Mouse (Mus musculus) T-cell, adult 2 months (primary cell): ENCODE results near the gene Fhod1.

Source experiments
- DNase-seq: peaks from one replicate; pipeline ENCODE4 v3.0.0; 2022; ENCODE audit warnings: low spot score

Fhod1 gene

DNA sequence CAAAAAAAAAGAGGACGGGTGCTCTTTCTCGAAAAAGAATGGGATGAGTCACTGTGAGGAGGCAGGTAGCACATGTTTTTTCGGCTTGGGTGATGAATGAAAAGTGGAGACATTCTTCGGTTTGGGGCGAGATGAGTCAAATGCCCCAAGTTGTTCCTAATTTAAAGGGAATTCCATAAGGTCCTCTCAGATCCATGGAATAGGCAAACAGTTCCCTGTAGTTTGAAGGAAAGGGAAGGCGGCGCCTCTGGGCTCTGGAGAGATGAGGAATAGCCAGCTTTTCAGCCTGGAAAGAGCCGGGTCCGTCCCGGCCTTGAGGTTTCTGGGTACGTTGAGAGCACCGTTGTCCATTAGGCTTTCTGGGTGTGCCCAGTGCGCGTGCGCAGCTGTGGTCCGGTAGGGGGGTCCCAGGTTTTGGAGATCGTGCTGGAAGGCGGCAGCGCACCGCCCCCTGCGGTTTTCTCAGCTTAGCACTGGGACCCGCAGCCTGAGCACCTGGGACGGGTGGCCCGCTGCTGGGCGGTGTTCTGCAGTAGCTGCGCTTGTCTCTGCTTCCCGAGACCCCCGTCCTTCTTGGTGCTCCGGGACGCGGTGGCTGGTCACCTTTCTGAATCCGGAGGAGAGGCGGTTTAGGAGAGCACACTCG, 820 bp upstream of the Fhod1 start, which contains the start of gene Slc9a5:
Gene Slc9a5, plus strand, starts transcription at position 394 of the 646 bp plus-strand sequence.
- peak; percentile 22 for DNase-seq

DNA sequence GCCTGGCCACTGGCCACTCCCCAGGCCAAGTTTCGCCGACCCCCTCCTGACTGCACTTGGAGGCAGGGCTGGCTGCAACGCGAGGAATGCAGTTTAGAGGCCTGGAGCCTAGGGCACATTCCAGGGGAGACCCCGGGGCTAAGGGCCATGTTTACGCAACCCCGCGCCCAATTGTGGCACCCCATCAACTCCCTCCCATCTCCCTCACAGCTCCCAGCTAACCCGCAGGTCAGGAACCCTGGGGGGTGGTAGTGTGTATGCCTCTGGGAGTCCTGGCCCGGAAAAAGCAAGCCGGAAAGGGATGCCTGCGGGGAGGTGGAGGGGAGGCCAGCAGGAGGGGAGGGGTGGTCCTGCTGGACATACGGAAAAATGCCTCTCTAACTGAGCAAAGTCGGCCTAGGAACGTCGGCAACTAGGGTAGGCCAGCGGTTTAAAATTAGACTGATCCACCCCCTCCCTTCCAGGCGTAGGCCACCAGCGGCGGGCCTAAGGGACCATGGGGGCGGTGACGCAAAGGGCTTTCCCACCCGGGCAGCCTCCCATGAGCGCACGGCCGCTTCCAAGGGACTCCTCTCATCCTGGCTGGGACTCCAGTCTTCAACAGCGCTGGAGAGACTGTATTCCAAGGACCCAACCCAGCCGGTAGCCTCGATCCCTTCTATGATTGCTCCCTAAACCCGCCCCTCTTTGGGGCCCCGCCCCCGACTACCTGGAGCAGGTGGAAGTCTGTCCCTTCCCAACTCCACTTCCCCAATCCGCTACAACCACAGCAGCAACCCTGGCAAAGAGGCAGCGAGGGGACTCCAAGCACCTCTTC, 934 bp downstream of the Fhod1 start:
- DNase-seq, result no peak

DNA sequence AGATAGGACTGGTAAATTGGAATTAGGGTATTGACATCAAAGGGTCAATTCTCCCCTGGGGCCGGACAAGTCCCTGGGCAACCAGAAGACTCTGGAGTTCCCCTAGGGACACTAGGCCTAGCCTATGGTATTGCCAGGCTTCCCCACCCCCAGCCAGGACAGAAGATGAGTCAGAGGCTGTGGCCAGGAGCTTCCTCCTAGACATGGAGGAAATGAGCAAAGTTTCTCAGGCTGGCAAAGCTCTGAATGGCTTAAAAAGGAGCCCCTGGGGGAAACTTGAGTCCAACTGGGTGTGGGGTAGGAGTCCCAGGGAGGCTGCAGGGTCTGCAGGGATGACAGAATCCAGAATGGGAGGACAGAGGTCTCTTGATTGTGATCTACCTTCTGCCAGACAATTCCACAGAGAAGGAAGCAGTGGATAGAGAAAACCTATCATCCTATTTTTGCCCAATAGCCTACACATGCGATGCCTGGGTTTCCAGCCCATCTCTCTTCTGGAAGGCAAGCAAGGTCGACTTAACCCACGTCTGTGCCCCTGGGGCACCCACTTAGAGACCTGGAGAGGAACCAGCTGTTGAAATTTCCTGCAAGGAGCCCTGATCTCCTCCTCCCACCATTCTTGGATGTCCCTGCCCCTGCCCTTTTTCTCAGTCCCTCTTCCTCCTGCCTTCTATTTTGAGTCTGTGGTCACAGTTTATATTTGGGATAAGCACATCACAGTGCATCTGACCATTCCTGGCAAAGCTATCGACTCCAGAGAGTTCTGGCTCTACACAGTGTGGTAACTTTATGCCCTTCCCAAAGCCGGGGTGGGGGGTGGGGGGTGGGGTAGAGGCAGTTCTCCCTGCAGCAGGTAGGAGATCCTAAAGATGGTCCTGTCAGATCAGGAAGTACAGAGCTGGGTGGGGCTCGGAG, 2.4 kb downstream of the Fhod1 start:
- no peak for DNase-seq

DNA sequence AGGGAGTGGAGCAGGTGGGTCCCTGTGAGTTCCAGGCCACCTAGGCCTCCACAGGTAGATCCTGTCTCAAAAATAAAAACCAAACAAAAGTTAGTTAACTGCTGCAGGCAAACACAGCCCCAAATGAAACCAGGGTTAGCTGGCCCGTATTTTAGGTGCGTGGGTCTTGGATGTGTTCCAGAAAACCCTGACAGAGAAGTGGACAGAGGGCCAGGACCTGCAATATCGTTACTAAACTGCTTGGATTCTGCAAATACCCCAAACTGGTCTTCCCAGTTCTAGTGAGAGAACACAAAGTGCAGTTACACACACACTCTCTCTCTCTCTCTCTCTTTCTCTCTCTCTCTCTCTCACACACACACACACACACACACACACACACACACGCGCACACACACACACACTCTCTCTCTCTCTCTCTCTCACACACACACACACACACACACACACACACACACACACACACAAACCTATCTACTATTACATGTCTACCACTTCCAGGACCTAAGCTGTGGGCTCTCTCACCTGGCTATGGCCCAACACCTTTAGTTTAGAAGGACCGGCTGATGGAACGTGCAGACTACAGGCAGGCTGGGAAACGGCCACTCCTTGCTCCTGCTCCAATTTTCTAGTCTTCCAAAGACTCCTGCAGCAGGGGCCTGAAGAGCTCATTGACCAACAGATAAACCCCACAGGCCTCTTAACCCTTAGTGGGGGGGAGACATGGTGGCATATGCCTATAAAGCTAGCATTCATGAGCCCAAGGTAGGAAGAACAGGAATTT, 3.8 kb downstream of the Fhod1 start:
- DNase-seq, result no peak

DNA sequence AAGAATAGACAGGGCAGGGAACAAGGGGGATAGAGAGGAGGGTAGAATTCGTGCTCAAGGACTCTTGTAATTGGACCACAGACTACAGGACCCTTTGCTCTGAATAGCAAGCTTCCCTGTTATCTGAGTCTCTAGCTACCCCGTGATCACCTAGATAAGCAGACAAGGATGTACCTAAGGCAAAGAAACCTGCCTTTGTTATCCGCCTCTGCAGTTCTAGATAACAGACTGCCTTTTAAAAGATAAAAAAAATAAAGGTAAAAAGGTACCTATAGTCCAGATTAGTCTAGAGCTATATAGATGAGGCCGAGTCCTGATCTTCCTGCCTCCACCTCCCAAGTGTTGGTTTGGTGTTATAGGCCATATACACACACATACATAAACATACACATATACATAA, 5.0 kb downstream of the Fhod1 start:
- no peak for DNase-seq

DNA sequence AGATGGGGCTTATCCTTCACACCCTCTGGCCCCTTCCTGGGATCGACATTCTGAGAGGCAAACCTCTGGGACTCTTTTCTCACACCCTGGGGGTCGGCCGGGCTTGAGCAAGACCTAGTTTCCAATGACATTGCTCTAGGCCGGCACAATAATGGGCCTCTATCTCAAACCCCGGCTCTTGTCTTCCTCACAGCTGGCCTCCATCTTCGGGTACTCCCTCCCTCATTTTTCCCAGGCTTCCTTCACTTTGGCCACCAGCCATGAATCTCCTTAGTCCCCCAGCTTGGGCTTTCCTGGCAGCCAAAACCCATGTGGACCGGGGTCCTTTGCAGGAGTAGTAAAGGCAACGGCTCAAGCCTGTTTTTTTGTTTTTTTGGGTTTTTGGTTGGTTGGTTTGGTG, 6.4 kb downstream of the Fhod1 start:
- no peak for DNase-seq

DNA sequence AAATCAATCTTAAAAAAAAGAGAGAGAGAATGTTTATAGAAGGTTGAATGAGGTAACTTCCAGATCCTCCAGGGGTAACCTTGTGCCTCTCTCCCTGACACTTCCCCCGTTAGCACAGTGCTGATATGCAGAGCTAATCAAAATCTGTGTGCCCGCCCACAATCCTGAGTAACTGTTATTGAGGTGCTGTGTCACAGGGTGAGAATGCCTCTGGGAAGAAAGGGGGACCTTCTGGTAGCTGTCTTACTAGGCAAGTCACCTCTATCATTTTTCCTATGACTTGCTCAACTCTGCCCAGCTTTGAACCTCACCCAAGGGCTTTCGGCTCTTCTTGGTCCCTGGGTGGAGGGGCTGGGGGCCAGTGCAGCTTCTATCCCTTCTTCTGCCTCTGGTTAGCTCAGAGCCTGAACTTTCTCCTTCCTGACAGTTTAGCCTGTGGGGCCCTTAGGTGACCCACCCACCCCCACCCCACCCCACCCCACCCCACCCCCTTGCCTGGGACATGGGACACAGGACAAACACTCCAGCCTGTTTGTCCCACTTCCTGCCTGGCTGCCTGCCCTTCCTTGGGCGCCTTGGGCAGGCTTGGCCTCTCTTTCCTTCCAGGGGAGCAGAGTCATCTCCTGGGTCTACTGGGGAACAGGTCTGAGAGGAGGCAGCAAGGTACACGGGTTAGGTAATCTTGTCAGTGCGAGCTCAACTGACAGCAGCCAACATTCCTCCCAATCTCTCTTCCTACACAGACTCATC, 7.7 kb downstream of the Fhod1 start:
- DNase-seq, result no peak

DNA sequence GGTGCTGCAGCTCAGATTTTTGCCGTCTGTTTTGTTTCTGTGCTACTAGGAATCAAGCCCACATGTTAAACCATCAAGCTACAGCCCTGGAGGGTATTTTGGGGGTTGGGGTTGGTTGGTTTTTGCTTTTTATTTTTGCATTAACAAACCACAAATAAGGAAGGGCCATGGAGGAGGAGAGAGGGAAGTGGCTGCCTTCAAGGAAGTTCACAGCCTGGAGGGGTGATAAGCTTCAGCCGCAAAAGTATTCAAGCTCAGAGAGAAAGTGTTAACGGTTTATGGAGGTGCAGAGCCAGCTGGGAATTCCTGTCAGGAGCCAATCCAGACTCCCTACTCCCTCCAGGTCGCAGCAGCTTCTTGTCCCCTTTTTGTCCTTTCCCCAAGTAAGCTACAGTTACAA, 8.8 kb downstream of the Fhod1 start:
- no peak for DNase-seq

DNA sequence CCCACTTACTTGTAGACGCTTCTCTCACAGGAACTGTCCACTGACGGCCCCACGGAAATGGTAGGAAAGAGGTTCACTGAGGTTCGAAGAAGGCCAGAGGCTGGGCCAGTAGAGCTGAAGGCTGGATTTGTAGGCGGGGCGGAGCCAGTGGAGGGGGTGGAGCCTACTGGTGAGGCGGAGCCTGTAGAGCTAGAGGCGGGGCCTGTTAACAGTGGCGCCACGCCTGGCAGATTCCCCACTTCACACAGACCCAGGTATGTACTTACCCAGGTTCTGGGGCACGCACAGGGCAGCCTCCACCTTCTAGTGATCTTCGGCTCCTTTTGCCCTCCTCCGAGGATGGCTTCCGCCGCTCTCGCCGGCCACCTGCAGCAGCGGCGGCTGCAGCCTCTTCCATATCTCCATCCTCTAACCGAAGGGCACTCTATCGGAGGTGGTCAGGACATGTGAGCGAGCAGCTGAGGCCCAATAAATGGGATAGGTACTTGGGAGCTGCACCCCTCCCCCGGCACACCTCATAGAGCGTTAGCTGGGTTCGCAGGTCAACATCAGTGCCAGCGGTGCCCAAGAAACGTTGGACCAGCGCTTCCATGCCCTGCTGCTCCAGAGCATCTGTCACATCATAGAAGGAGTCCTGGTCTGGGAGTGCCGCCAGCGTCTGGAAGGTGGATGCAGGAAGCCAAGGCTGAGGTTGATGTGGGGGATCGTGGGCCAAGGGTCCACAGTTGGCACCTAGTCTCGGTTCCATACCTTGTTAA, 11.2 kb downstream of the Fhod1 start:
- no peak for DNase-seq

DNA sequence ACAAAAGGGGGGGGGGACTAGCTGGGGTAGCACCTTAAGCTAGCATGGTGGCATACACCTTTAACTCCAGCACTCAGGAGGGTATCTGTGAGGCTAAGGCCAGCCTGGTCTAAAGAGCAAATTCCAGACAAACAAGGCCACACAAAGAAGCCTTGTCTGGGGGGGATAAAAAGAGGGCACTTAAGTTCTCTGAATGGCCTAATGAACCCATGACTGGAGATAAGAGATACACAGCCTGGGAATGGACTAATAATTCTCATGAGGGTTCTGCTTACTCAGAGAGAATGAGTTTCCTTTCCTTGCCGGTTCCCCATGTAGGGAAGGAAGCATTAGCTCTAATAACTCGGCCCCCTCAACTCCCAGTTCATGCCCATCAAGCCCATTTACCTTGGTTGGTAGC, 15.2 kb downstream of the Fhod1 start:
- DNase-seq, result no peak

DNA sequence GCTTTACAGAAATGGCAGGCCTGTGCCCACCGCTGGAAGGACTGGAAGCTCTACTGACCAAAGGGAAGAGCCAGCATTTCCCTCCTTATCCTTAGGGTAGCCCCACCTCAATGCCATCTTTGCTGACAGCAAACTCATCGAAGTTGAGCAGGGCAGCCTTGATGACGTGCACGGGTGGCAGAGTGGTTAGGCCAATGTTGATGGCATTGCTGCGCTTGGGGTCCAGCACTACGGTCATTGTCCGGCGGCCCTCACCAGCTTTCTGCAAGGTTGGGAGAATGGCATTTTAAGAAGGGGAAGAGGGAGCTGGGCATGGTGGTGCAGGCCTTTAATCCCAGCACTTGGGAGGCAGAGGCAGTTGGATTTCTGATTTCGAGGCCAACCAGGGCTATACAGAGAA, 15.8 kb downstream of the Fhod1 start:
- no peak for DNase-seq

DNA sequence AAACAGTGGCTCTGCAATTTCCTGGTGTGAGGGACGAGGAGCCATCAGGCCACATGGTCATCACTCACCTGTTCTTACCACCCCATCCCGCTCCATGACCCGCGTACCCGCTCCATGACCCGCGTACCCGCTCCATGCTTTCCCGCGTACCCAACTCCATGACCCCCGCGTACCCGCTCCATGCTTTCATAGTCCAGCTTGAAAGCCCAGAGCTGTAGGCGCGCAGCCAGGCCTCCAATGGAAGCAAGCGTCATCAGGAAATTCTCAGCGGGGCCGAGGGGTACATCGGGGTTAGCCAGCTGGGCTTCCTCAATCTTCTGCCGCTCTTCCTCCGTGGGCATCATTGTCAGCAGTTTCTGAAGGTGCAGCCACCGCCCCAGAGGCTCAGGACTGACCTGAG, 16.3 kb downstream of the Fhod1 start:
- DNase-seq, result no peak

DNA sequence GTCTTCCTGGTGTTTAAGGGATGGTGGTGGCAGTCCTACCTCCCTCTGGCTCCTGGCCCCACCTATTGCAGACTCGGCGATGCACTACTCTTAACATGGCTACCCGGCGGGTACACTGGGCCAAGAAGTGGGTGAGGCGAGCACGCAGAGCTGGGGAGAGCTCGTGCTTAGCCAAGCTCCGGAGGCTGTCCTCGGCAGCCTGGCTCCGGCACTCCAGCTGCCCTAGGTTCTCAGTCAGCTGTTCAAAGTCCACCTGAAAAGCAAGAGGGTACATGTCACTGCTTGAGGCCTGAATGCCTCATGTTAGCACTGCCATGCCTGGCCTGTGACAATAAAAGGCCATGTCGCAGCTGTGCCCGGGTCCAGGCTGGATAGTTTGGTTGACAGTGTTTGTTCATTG, 17.4 kb downstream of the Fhod1 start:
- no peak for DNase-seq

DNA sequence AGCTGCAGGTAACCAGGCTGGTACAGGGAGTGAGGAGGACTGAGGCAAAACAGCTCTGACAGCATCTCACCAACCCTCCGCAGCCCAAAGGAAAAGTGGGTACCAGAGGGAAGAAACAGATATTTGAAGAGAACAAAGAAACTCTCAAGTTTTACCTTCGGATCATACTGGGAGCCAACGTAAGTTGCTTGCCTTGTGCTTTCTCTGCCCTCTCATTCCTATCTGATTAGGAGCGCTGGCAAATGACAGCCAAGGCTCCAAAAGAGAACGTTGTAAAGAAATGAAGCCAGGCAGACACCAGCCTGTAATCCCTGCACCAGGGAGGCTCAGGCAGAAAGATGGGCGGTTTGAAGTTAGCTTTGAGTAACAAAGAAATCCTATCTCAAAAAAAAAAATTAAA, 20.8 kb downstream of the Fhod1 start:
- no peak for DNase-seq

DNA sequence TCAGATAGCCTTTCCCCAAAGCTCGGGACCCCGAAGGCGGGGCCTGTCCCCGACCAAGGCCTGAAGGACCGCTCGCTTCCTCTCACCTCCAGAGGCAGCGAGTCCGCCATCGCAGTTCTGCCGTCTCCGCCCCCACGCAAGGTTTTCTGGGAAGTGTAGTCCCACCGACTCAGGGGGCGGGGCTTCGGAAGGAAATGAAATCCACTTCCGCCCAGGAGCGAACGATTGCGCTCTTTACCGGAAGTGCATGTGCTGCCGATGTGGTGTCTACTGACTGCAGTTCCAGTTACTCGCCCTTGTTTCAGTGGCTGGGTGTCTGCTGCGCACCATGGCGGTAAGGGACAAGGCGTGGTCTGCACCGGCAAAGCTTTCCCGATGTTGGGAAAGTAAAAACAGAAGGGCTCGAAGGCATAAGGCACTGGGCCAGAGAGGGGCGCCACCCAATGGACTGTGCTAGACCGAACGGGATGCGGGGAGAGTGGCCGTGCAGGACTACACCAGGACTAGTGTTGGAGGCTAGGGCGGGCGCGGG, 21.5 kb downstream of the Fhod1 start, which contains the start of the genes Lrrc29 and Tmem208:
Gene Lrrc29, minus strand, starts transcription at position 138 of the 532 bp plus-strand sequence.
Gene Tmem208, plus strand, starts transcription at position 214 of the 532 bp plus-strand sequence.
- peak; percentile 97 for DNase-seq

DNA sequence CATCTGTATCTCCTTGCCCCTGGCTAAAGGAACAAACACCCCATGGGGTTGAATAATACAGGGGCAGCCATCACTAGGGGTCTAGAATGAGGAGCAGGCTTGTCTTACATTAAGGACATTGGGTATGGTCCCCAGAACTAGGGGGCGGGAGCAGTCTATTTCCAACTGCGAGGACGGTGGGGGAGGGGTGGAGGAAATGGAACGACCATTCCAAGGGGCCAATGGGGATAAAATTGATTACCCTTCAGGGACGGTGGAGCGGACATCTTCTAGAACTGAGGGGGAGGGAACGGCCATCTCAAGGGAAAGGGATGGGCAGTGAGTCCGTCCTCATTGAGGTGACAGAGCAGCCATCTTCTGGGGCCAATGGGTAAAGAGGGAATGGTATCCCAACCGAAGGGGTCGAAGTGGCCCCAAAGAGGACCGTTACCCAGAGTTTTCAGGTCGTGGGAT, 22.1 kb downstream of the Fhod1 start:
- no peak for DNase-seq

DNA sequence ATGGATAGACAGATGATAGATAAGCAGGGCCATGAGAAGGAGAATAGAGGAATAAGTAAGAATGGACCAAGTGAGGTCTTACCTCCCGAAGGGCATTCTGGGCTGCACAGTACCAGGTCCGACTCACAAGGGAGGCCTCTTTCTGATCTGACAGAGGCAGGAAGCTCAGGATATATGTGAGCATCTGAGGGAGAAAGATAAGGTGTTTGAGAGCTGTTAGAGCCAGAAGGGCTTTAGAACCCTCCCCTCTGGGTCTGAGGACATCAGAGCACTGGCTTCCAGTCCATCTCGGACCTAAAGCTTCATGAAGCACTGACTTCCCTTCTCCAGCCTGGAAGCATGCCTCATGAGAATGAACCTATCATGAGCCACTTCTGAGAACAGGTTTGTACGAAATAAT, 24.6 kb downstream of the Fhod1 start:
- no peak for DNase-seq

DNA sequence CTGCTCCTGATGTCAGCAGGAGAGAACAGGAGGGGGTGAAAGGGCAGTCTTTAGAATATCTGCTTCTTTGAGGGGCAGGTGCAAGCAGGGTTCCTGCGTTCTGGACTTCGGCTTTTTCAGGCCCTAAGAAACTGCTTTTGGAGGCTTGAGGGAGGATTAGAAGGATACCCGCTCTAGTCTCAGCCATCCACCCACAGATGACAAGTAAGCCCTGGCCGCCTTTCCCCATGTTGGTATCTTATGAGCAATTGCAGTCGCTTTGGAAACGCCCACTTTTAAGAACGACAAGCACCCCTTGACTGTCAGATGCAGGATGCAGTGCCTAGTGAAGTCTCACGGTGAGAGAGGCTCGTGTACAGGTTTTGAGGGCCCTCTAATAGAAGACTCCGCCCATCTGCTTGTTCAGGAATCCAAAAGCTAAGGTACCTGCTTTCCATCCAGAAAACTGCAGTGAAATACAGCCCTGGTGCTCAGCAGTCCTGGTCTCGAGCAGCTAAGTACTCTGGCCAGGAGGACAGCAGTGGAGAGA, 29.0 kb downstream of the Fhod1 start:
- no peak for DNase-seq

DNA sequence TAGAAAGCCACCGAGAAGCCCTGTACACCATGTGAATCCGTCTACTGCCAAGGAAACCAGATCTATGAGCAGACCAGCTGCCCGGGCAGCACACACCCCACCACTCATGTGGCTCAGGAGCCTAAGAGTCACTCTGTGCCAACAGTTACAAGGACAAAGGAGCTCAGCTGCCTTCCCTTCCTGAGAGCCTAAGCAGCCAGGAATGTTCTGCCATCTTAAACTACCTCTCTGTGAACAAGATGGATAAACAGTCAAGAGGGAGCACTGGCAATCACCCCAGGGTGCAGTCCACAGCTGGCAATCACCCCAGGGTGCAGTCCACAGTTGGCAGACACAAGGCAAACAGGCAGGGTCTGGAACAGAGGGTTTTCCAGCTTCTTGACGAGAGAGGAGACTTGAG, 29.8 kb downstream of the Fhod1 start:
- DNase-seq, result no peak
